Mouse (Mus musculus) MEL (cell line): ENCODE measurements around the gene Tmem165.

Source experiments
- CTCF ChIP-seq, 3 experiments: IDR thresholded peaks in 2 of 3; conservative IDR thresholded peaks in 1 of 3; 2 replicates each; pipeline ENCODE4 v1.5.1; 2011 to 2012; ENCODE audit warnings: low read length in 3 of 3, low read depth in 2 of 3, mild to moderate bottlenecking in 2 of 3, improper control_type of control experiment in 1 of 3, inconsistent platforms in 1 of 3, mixed read lengths in 1 of 3, moderate library complexity in 1 of 3; ENCODE audit not compliant: control insufficient read depth in 1 of 3, insufficient read depth in 1 of 3, poor library complexity in 1 of 3, severe bottlenecking in 1 of 3
- E2F4 ChIP-seq: IDR thresholded peaks from 2 replicates; pipeline ENCODE4 v1.6.1; 2011; ENCODE audit warnings: low read depth, low read length, improper control_type of control experiment, borderline replicate concordance
- EP300 ChIP-seq, 2 experiments: IDR thresholded peaks; 2 replicates each; pipeline ENCODE4 v1.6.1; 2011; ENCODE audit warnings: improper control_type of control experiment in 2 of 2, low read length in 2 of 2, low read depth in 1 of 2, mild to moderate bottlenecking in 1 of 2
- GABPA ChIP-seq: IDR thresholded peaks from 2 replicates; pipeline ENCODE4 v1.6.1; 2012; ENCODE audit warnings: low read depth, mild to moderate bottlenecking, inconsistent platforms, low read length, improper control_type of control experiment, moderate library complexity
- HCFC1 ChIP-seq: IDR thresholded peaks from 2 replicates; pipeline ENCODE4 v1.6.1; 2012; ENCODE audit warnings: low read depth, mild to moderate bottlenecking, inconsistent platforms, low read length, improper control_type of control experiment, moderate library complexity
- MAFK ChIP-seq: IDR thresholded peaks from 2 replicates; pipeline ENCODE4 v1.6.1; 2011; ENCODE audit warnings: low read depth, mild to moderate bottlenecking, low read length, improper control_type of control experiment, borderline replicate concordance
- MEF2A ChIP-seq: IDR thresholded peaks from 2 replicates; pipeline ENCODE4 v1.6.1; 2014; ENCODE audit warnings: low read depth, mild to moderate bottlenecking, inconsistent platforms, low read length, improper control_type of control experiment; ENCODE audit not compliant: poor library complexity, insufficient replicate concordance, severe bottlenecking; ENCODE audit errors: extremely low read depth
- POLR2A ChIP-seq, 2 experiments: IDR thresholded peaks; 2 replicates each; pipeline ENCODE4 v1.6.1; 2011 to 2012; ENCODE audit warnings: low read length in 2 of 2, mild to moderate bottlenecking in 2 of 2, control low read depth in 1 of 2, improper control_type of control experiment in 1 of 2, low read depth in 1 of 2, moderate library complexity in 1 of 2; ENCODE audit not compliant: control insufficient read depth in 1 of 2, insufficient read depth in 1 of 2, poor library complexity in 1 of 2
- TAL1 ChIP-seq: IDR thresholded peaks from 2 replicates; pipeline ENCODE4 v1.6.1; 2012; ENCODE audit warnings: mild to moderate bottlenecking, inconsistent platforms, low read length, moderate library complexity, mixed read lengths
- TBP ChIP-seq: IDR thresholded peaks from 2 replicates; pipeline ENCODE4 v1.8.0; 2011; ENCODE audit warnings: low read depth, low read length, improper control_type of control experiment
- TCF12 ChIP-seq: IDR thresholded peaks from 2 replicates; pipeline ENCODE4 v1.6.1; 2014; ENCODE audit warnings: low read depth, mild to moderate bottlenecking, inconsistent platforms, low read length, improper control_type of control experiment, moderate library complexity
- ZNF384 ChIP-seq: IDR thresholded peaks from 2 replicates; pipeline ENCODE4 v1.6.1; 2012; ENCODE audit warnings: low read depth, mild to moderate bottlenecking, inconsistent platforms, low read length, improper control_type of control experiment

- TF ChIP-seq CTCF (IDR thresholded peaks at IDR 0.05 in 2 of 3, conservative IDR thresholded peaks at IDR 0.05 in 1 of 3; ENCODE audit: control insufficient read depth in 1 of 3, insufficient read depth in 1 of 3, low read depth in 2 of 3, low read length in 3 of 3, poor library complexity in 1 of 3, severe bottlenecking in 1 of 3) (no peak), TBP (no peak), ZNF384 (no peak), TAL1 (no peak), E2F4 (no peak), MAFK (no peak), POLR2A (IDR thresholded peaks at IDR 0.05; ENCODE audit: control insufficient read depth in 1 of 2, insufficient read depth in 1 of 2, low read depth in 1 of 2, low read length in 2 of 2, poor library complexity in 1 of 2) (no peak), GABPA (no peak), MEF2A (no peak), TCF12 (no peak), EP300 (IDR thresholded peaks at IDR 0.05; ENCODE audit: low read depth in 1 of 2, low read length in 2 of 2) (no peak), HCFC1 (no peak)
Observed at GRCm38 (mm10) chr5:76216691-76217090, 33.0 kb downstream of the Tmem165 start.
